Mouse (Mus musculus) neutrophil, adult 5-6 weeks (primary cell): ENCODE measurements around the gene Serpinb2. TPM values are rescaled to one million over a fixed set of nuclear protein-coding genes. Genes with fewer than 3 reads are reported as not detected.

Experiments
- ATAC-seq: fragments of 151-379, 151-347 bp; 2 replicates; pipeline ENCODE4 v1.8.0; 2017; ENCODE audit warnings: mild to moderate bottlenecking, moderate TSS enrichment; ENCODE audit not compliant: insufficient number of reproducible peaks, poor library complexity, low FRiP score, severe bottlenecking; ENCODE audit errors: extremely low read depth
- total RNA-seq: library from RNA; stranded (forward); fragments of 200-1000 nt; gene quantifications from 2 replicates; pipeline ENCODE4 v1.2.3, GENCODE M21; 2017

Gene Serpinb2
- 0.61 and 1.5 TPM in 2 replicates for total RNA-seq

DNA sequence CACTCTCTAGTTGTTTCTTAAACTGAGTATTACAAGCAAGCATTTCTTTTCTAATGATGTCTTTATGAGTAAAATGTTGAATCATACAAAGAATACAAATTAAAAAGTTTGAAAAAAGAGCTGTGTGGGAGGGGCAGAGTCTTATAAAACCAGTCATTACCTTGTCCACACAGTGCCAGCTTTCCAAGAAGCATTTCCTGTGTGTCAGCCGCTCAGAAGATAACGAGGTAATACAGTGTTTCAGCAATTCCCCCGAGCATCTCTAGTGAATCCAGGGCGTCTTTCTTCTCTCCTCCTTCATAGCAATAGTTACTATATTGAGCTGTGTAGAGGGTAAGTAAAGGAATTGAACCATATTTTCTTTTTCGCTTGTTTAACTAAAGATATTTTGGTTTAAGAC is at the start of gene Serpinb2:
Gene Serpinb2 (plus strand): TSS at position 172 of the 400 bp plus-strand sequence.
- ATAC-seq = no peak

- no peak for ATAC-seq
Measured at GRCm38 (mm10) chr1:107479909-107480308, 31.3 kb upstream of the Serpinb2 start.

DNA sequence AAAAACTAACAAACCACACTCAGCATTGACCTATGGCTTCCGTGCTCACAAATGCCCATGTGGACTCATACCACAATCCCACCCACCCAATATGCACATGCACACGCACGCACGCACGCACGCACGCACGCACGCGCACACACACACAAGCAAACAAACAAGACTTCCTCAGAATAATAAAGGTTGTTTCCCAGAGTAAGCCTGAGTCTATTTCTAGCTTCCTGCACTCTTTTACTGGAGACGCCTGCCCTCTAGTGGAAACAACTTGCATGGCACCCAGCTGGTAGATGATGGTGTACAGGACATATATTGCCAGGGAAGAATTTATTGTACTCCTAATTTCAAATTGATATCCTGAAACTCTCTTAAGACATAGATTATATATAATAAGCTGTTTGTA is 29.8 kb upstream of the Serpinb2 start:
- peak; percentile 97 for ATAC-seq

- no peak for ATAC-seq
Measured at GRCm38 (mm10) chr1:107489577-107489976, 21.6 kb upstream of the Serpinb2 start.

GRCm38 (mm10) chr1:107496789-107497188 is 14.4 kb upstream of the Serpinb2 start:
- peak; percentile 85 for ATAC-seq

DNA sequence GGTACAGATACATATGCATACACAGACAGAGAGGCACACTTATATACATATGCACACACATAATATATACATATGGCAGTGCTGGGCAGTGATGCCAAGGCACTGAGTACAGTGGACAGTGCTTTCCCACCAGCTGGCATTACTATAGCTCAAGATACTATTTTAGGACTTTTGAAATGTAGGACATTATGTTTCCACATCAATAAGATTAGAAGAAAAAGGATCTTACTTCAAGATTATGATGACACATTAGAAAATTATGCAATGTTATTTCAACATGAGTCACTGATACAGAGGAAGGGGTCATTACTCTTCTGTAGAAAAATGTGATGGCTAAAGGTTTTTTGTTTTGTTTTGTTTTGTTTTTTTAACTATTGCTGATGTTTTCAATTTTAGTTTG is 9.2 kb upstream of the Serpinb2 start:
- ATAC-seq = 0 out of 2 replicates have a peak, but pooled peaks have one; percentile 54

- ATAC-seq = no peak
Measured at GRCm38 (mm10) chr1:107503294-107503693, 7.9 kb upstream of the Serpinb2 start.

DNA sequence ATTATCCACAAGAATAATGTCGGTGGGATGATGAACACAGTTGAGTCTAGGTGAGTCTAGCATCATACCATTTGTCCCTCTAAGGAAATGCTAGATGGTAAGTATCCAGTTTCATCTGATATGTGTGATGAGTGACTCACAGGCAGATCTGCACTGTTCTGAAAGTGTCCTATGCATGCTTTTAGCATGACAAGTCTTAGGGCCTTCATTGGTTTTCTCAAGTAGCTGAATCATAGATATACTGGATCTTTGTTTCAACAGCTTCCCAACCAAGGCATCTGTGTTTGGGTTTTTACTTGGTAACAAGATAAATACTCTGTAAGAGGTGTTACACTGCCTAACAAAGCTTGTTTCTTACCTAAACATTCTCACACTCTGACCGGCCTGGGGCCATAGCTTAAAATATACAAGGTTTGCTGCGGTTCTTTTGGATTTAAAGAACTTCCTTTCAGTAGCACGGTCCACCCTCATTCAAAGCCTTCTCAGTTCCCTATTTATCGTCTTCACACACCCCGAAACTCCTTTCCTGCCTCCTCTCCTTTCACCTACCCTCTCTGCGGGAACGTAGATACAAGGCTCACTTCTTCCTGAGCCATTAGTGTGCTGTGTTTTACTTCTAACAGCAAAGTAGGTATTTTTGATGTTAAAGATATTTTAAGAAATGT is 5.2 kb upstream of the Serpinb2 start:
- no peak for ATAC-seq

GRCm38 (mm10) chr1:107512194-107513138 is 1.2 kb downstream of the Serpinb2 start:
- no peak for ATAC-seq

DNA sequence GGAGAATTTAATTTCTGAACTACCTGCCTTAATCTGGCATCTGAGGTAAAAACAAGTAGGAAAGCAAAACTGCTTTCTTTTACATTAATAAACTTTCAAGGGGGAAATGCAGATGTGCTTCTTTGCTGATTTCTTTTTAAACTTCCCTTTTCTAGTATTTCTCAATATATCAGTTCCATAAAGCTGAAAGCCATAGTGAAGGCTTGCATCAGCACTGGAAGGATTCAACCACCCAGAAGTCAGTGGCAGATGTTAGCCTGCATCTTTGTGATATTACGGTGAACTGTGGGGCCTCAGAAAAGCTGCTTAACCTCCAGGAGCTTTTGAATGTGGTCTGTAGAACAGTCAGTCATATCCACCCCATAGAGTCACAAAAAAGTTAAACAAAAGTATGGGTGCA is 2.3 kb downstream of the Serpinb2 start:
- ATAC-seq = peak; percentile 70; the same call in 1 of the 2 replicates

DNA sequence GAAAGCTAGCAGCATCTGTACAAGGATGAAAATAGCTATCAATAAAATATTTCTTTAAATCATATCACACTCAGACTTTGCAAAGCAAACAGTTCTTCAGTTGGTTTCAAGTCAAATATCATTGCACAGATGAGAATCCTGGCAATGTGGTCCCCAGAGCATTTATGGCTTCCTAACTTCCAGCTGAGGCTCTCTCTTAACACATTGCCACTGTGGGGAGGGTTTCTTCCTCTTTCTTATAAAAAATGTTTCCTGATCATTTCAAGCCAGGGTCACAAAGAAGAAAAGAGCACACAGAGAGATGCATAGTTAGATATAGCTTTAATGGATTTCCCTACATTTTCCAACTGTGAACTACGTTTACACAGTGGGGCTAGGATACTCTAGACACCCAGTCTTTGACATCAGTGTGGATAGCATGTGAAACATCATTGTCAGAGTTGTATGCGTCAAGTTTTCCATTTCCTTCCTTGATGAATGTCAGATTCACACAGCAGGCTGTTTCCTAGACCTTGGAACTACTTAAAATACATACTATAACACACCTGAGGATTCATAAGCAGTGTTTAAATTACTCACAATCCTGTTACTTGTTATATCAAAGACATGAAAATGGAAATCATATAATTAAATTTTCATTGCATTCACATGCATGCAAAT is 4.7 kb downstream of the Serpinb2 start:
- ATAC-seq = no peak

GRCm38 (mm10) chr1:107525592-107525991 is 14.4 kb downstream of the Serpinb2 start:
- ATAC-seq = peak; percentile 44; the same call in 1 of the 2 replicates

DNA sequence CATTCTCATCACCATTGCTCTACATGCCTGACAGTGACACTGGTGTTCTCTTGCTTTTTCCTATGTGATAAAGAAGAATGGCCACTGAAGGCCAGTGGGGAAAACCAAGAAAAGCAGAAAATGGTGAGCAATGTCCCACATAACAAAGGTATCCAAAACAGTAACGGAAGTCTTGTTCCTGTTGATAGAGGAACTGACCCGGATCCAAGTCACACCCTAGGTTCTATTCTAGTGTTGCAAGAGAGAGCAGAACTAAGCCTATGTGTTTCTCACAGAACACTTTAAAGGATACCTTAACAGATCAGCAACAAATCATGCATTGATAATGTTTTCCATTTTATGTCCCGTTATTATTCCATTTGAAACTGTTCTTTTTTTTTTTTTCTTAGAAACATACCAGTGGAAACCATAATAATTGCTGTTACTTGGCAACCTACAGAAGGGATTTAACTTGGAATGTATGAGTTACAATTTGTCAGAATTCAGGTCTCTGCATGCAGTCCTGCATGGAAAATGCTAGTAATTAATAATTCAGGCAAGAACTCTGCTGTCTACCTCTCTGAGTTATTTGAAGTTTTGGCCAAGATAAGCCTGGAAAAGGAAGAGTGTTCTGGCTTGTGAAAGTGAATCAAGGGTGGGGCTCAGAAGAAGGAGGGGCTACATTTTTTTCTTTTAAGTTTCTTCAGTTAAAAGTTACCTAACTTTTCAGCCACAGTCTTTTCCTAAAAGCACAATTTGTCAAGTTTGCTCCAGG is 17.3 kb downstream of the Serpinb2 start:
- peak; percentile 56; the same call in 1 of the 2 replicates for ATAC-seq

GRCm38 (mm10) chr1:107529365-107530052 is 18.3 kb downstream of the Serpinb2 start:
- no peak for ATAC-seq

GRCm38 (mm10) chr1:107533736-107534135 is 22.5 kb downstream of the Serpinb2 start:
- no peak for ATAC-seq

DNA sequence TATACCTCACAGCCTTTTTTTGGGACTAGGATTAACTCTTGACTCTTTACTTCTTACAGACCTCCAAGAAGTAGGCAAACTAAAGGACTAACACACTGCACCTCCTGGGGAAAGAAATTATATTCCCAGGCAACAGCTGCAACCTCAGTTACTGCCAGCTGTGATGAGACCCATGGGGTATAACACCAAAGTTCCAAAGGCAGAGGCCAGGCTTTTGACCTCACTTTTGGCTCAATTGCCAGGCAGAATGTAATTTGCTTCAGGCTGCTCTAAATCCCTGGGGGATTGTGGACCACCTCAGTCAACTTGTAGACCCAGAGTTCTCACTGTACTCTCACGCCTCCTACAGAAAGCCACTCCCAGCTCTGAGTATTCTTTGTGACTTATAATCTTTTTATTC is 26.2 kb downstream of the Serpinb2 start:
- ATAC-seq = no peak

GRCm38 (mm10) chr1:107559494-107559893 is 48.3 kb downstream of the Serpinb2 start:
- ATAC-seq = no peak

DNA sequence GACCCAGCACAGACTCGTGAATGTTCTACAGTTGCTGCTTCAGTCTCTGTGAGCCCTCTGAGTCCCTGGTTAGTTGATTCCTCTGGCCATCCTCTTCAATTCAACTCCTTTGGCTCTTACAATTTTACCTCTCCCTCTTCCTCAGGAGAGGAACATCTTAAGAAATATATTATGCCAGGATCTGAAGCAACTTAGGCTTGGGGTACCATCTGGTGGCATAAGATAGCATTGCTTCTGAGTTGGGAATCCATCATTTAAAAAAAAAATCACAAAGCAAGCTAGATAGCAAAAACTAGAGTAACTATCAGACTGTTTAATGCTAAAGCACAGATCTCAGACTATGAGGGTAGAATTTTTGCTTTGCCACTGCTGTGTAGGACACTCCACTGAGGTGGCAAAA is 50.9 kb downstream of the Serpinb2 start:
- no peak for ATAC-seq
